Mouse (Mus musculus): Measurements from ENCODE around the gene 1700102P08Rik. TPM values are rescaled to one million over a fixed set of nuclear protein-coding genes. Genes with fewer than 3 reads are reported as not detected.

The 1700102P08Rik gene
- polyA plus RNA-seq, 1 experiment from 2014 or later: 0.47 TPM

- H3K36me3 ChIP-seq: peaks cover 93% of the 10 kb centered on the region
- no peak overlapping the region for H3K27ac ChIP-seq
- no peak for DNase-seq
- H3K27me3 ChIP-seq: no peaks in the 10 kb centered on the region
- H3K9ac ChIP-seq: no peak overlapping the region
- no peak overlapping the region for H3K4me3 ChIP-seq (replicated peaks)
- H3K9me3 ChIP-seq (replicated peaks): no peaks in the 10 kb centered on the region
- H3K4me1 ChIP-seq (replicated peaks): no peaks in the 10 kb centered on the region
- H3K4me2 ChIP-seq: no peak overlapping the region
- ATAC-seq (ENCODE audit: low read depth): no peak
- WGBS (ENCODE audit: insufficient replicate concordance): 90% methylated on average over 9 of the region's 9 CpGs
Measured at GRCm38 (mm10) chr9:108381382-108381781, 11.2 kb upstream of the 1700102P08Rik start.

DNA sequence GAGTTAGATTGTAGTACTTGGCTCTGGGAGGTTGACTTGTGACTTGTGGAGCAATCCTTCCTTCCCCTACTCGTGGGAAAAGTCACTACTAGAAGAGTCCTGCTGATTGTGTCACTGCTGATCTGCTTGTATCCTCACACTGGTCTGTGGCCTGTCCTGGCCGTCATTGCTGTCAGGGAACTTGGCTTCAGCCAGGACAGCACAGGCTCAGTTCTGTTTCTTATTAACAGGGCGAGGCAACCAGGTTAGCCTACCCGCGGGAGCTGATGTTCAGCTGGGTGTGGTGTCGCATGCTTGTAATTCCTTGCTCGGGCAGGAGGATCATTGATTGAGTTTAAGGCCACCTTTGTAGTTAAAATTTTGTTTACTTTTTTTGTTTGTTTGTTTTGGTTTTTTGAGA lies 7.6 kb upstream of the 1700102P08Rik start:
- H3K27ac ChIP-seq: no peak overlapping the region
- no peak overlapping the region for H3K4me3 ChIP-seq (replicated peaks)
- peaks cover 95% of the 10 kb centered on the region for H3K36me3 ChIP-seq
- WGBS (ENCODE audit: insufficient replicate concordance): 74% methylated on average over 7 of the region's 7 CpGs
- no peaks in the 10 kb centered on the region for H3K27me3 ChIP-seq
- H3K4me1 ChIP-seq (replicated peaks): no peaks in the 10 kb centered on the region
- no peak overlapping the region for H3K4me2 ChIP-seq
- ATAC-seq (ENCODE audit: low read depth) (no peak), DNase-seq (no peak)
- no peaks in the 10 kb centered on the region for H3K9me3 ChIP-seq (replicated peaks)
- no peak overlapping the region for H3K9ac ChIP-seq

DNA sequence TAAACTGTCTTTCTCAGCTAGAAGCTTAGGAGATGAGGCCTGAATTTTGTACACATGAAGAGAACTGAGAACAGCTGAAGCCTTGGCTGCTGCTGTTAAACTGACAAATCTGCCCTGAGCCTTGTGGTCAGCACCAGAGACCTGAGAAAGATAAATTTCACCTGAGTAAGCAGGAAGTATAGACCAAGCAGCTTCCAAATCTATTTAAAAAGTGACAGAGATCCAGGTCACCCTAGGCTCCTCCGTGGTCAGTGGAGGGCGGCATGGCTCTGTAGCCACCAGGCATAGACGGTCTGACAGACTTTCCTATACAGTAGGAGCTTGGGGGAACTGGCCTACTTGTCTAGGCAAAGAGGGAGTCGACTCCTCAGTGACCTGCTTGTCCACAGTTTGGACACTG lies 5.8 kb upstream of the 1700102P08Rik start:
- peaks cover 95% of the 10 kb centered on the region for H3K36me3 ChIP-seq
- H3K9me3 ChIP-seq (replicated peaks): no peaks in the 10 kb centered on the region
- no peak for ATAC-seq (ENCODE audit: low read depth)

GRCm38 (mm10) chr9:108388601-108389000 lies 4.0 kb upstream of the 1700102P08Rik start:
- no peak overlapping the region for H3K4me3 ChIP-seq (replicated peaks)
- peaks cover 96% of the 10 kb centered on the region for H3K36me3 ChIP-seq
- no peak overlapping the region for H3K27ac ChIP-seq
- H3K27me3 ChIP-seq: no peaks in the 10 kb centered on the region
- no peaks in the 10 kb centered on the region for H3K4me1 ChIP-seq (replicated peaks)
- DNase-seq: no peak
- 89% methylated on average over 10 of the region's 10 CpGs for WGBS (ENCODE audit: insufficient replicate concordance)
- ATAC-seq (ENCODE audit: low read depth): no peak
- H3K4me2 ChIP-seq: no peak overlapping the region
- H3K9ac ChIP-seq: no peak overlapping the region
- no peaks in the 10 kb centered on the region for H3K9me3 ChIP-seq (replicated peaks)

More for the DNA sequence above, 5.8 kb upstream of the 1700102P08Rik start:
- no peaks in the 10 kb centered on the region for H3K4me1 ChIP-seq (replicated peaks)
- DNase-seq: no peak
- no peak overlapping the region for H3K9ac ChIP-seq
- WGBS (ENCODE audit: insufficient replicate concordance): 92% methylated on average over 4 of the region's 4 CpGs
- no peak overlapping the region for H3K27ac ChIP-seq
- no peak overlapping the region for H3K4me2 ChIP-seq
- H3K27me3 ChIP-seq: no peaks in the 10 kb centered on the region
- no peak overlapping the region for H3K4me3 ChIP-seq (replicated peaks)

GRCm38 (mm10) chr9:108389220-108389619 lies 3.4 kb upstream of the 1700102P08Rik start:
- 78% methylated on average over 6 of the region's 6 CpGs for WGBS (ENCODE audit: insufficient replicate concordance)
- DNase-seq (no peak), ATAC-seq (ENCODE audit: low read depth) (no peak)
- Histone ChIP-seq H3K4me2 (no peak overlapping the region), H3K27me3 (no peaks in the 10 kb centered on the region), H3K9ac (no peak overlapping the region), H3K27ac (no peak overlapping the region), H3K9me3 (replicated peaks) (no peaks in the 10 kb centered on the region), H3K4me3 (replicated peaks) (no peak overlapping the region), H3K4me1 (replicated peaks) (no peaks in the 10 kb centered on the region), H3K36me3 (peaks cover 92% of the 10 kb centered on the region)

- H3K4me3 ChIP-seq (replicated peaks): no peak overlapping the region
- H3K4me2 ChIP-seq: no peak overlapping the region
- ATAC-seq (ENCODE audit: low read depth) (no peak), DNase-seq (no peak)
- H3K27ac ChIP-seq: no peak overlapping the region
- no peaks in the 10 kb centered on the region for H3K27me3 ChIP-seq
- no peaks in the 10 kb centered on the region for H3K9me3 ChIP-seq (replicated peaks)
- WGBS (ENCODE audit: insufficient replicate concordance): 90% methylated on average over 6 of the region's 6 CpGs
- peaks cover 45% of the 10 kb centered on the region for H3K36me3 ChIP-seq
- H3K9ac ChIP-seq: no peak overlapping the region
- H3K4me1 ChIP-seq (replicated peaks): no peaks in the 10 kb centered on the region
Measured at GRCm38 (mm10) chr9:108394191-108394590, 1.6 kb downstream of the 1700102P08Rik start.

- no peak overlapping the region for H3K9ac ChIP-seq
- DNase-seq (no peak), ATAC-seq (ENCODE audit: low read depth) (no peak)
- peak overlapping the region; percentile 10; the same call in 1 of the 2 replicates for H3K27ac ChIP-seq
- H3K27me3 ChIP-seq: no peaks in the 10 kb centered on the region
- H3K4me3 ChIP-seq (replicated peaks): no peak overlapping the region
- peaks cover 33% of the 10 kb centered on the region for H3K36me3 ChIP-seq
- WGBS (ENCODE audit: insufficient replicate concordance): 83% methylated on average over 1 of the region's 1 CpGs
- H3K4me2 ChIP-seq: no peak overlapping the region
- H3K9me3 ChIP-seq (replicated peaks): no peaks in the 10 kb centered on the region
- H3K4me1 ChIP-seq (replicated peaks): no peaks in the 10 kb centered on the region
Measured at GRCm38 (mm10) chr9:108395427-108395826, 2.8 kb downstream of the 1700102P08Rik start.

DNA sequence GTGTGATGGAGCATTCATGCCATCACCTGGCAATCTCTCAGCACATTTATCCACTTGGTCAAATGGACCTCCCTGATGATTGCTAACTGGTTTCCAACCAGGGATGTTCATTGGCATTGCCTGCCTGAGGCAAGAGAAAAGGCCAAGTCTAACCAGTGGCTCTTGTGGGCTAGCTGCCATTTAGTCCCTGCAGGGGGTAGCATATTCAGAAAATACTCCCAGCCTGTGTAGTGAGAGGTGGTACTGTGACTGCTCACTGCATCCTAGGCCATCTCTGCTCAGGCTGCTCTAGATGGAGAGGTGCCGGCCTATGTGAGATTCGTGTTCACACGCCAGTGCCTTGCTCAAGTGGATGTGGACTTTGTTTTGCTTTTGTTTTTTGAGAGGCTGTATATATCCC lies 5.7 kb downstream of the 1700102P08Rik start:
- DNase-seq (no peak), ATAC-seq (ENCODE audit: low read depth) (no peak)
- 89% methylated on average over 3 of the region's 3 CpGs for WGBS (ENCODE audit: insufficient replicate concordance)
- Histone ChIP-seq H3K4me1 (replicated peaks) (no peaks in the 10 kb centered on the region), H3K36me3 (peaks cover 5% of the 10 kb centered on the region), H3K27me3 (no peaks in the 10 kb centered on the region), H3K4me2 (no peak overlapping the region), H3K27ac (no peak overlapping the region), H3K9me3 (replicated peaks) (no peaks in the 10 kb centered on the region), H3K9ac (no peak overlapping the region), H3K4me3 (replicated peaks) (no peak overlapping the region)

DNA sequence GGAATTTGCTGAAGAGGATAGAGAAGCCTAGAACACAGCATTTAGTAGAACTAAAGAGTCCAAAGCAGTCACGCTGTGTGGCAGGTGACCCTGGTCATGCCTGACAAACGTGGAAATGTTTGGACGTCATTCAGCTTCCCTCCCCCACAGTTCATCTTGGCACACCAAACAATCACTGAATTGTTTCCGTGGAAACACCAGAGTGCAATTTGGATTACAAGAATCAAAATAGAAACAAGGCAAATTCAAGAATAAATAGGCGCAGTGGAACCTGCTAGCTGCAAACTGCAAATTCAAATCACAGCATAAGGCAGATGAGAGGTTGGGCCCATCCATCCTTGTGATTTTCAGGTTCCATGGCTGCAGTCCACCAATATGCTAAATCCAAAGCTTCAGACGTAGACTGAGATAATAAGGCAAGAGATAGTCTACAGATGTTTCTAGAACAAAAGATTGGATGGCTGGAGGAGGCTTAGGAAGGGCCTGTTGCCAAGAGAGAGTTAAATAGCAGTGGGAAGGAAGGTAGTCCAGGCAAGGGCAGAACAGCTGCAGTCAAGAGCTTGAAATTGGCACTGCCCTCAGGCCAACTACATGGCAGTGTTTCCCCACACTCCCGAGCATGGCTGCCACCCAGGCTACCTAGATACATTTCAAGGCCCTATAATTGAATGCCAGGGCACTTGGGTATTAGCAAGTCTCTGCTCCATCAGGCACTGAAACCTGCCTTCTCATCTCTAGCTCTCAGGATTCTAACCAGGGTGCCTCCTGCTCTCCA lies 8.8 kb downstream of the 1700102P08Rik start:
- Histone ChIP-seq H3K4me3 (replicated peaks) (no peak overlapping the region), H3K4me1 (replicated peaks) (peaks cover 10% of the 10 kb centered on the region), H3K27me3 (no peaks in the 10 kb centered on the region), H3K9ac (no peak overlapping the region), H3K27ac (no peak overlapping the region), H3K36me3 (no peaks in the 10 kb centered on the region), H3K4me2 (no peak overlapping the region), H3K9me3 (replicated peaks) (no peaks in the 10 kb centered on the region)
- WGBS (ENCODE audit: insufficient replicate concordance): 66% methylated on average over 7 of the region's 7 CpGs
- DNase-seq (no peak), ATAC-seq (ENCODE audit: low read depth) (no peak)

DNA sequence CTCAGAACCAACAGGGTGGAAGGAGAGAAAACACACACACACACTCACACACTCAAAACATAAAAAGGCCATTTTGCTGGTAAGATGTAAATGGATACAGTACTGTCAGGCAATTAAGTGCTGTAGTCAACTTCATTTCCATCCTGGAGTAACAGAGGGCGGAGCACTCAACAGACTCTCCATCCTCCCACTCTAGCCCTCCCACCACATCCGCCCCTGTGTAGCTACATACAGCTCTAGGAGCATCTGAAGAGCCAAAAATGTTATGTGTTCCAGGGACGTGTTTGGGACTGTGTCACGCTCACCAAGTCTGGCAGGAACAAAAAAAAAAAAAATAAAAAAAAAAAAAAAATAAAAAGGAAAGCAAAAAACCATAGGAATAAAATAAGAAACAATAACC lies 10.5 kb downstream of the 1700102P08Rik start:
- H3K27ac ChIP-seq: no peak overlapping the region

GRCm38 (mm10) chr9:108404451-108404850 lies 11.8 kb downstream of the 1700102P08Rik start:
- Histone ChIP-seq H3K4me2 (no peak overlapping the region), H3K36me3 (no peaks in the 10 kb centered on the region), H3K27ac (no peak overlapping the region), H3K4me3 (replicated peaks) (no peak overlapping the region), H3K9ac (no peak overlapping the region), H3K4me1 (replicated peaks) (peaks cover 10% of the 10 kb centered on the region), H3K9me3 (replicated peaks) (no peaks in the 10 kb centered on the region), H3K27me3 (no peaks in the 10 kb centered on the region)
- WGBS (ENCODE audit: insufficient replicate concordance): 35% methylated on average over 8 of the region's 8 CpGs
- DNase-seq: no peak
- ATAC-seq (ENCODE audit: low read depth): no peak

More for the DNA sequence above, 10.5 kb downstream of the 1700102P08Rik start:
- WGBS (ENCODE audit: insufficient replicate concordance): 75% methylated on average over 4 of the region's 4 CpGs
- Histone ChIP-seq H3K4me2 (no peak overlapping the region), H3K9me3 (replicated peaks) (no peaks in the 10 kb centered on the region), H3K36me3 (no peaks in the 10 kb centered on the region), H3K4me1 (replicated peaks) (peaks cover 10% of the 10 kb centered on the region), H3K9ac (no peak overlapping the region), H3K27me3 (no peaks in the 10 kb centered on the region), H3K4me3 (replicated peaks) (no peak overlapping the region)
- ATAC-seq (ENCODE audit: low read depth) (no peak), DNase-seq (no peak)

DNA sequence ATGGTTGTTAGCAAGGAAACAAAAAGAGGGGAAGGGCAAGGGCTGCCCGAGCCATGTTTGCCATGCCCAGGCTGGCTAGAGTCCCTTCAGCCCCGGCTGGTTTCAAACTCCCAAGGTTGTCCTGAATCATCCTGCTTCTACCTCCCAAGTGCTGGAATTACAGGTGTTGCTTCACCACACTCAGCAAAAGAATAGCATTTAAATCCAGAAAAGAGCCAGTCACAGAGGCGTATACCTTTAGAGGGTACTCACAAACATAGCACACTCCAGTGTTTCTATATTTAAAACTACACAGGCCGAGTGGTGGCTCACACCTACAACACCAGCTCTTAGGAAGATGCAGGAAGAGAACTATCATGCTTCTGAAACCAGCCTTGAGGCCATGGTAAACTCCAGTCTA lies 16.9 kb downstream of the 1700102P08Rik start:
- no peak overlapping the region for H3K4me3 ChIP-seq (replicated peaks)
- ATAC-seq (ENCODE audit: low read depth) (no peak), DNase-seq (no peak)
- H3K4me2 ChIP-seq: no peak overlapping the region
- no peaks in the 10 kb centered on the region for H3K36me3 ChIP-seq
- H3K9me3 ChIP-seq (replicated peaks): no peaks in the 10 kb centered on the region
- H3K27ac ChIP-seq: no peak overlapping the region
- WGBS (ENCODE audit: insufficient replicate concordance): 75% methylated on average over 4 of the region's 4 CpGs
- H3K4me1 ChIP-seq (replicated peaks): peaks cover 4% of the 10 kb centered on the region; the same call in 1 of the 2 replicates
- no peaks in the 10 kb centered on the region for H3K27me3 ChIP-seq
- no peak overlapping the region for H3K9ac ChIP-seq

Data from liver, embryonic 13.5 days (tissue).